Mouse (Mus musculus) common myeloid progenitor, adult 5-6 weeks (primary cell): ENCODE data around the gene Npr1. TPM values are rescaled to one million over a fixed set of nuclear protein-coding genes. Genes with fewer than 3 reads are reported as not detected.

Experiments
- ATAC-seq: replicated peaks from 2 replicates; pipeline ENCODE4 v1.8.0; 2016; ENCODE audit warnings: low read depth, mild to moderate bottlenecking, moderate TSS enrichment, inconsistent platforms; ENCODE audit not compliant: poor library complexity, severe bottlenecking
- total RNA-seq: library from RNA; stranded (forward); fragments of 200-1000, 187-1606 nt; gene quantifications from 2 replicates; pipeline ENCODE4 v1.2.3, GENCODE M21; 2017

Gene Npr1
- total RNA-seq, 1 experiment from 2014 or later: not detected

GRCm38 (mm10) chr3:90400993-90401392 lies 64.7 kb downstream of the Npr1 start:
- no peak for ATAC-seq

Other genes with a start within 250 kb of the Npr1 start
- gene Jtb, start 234.3 kb downstream of the Npr1 start, total RNA-seq: 51.4 and 52.9 TPM in 2 replicates
- not detected in 2 replicates for gene Creb3l4, start 222.4 kb downstream of the Npr1 start, total RNA-seq
- 35.0 and 42.1 TPM in 2 replicates for gene Slc39a1, start 217.7 kb downstream of the Npr1 start, total RNA-seq
- 13.4 and 16.5 TPM in 2 replicates for gene Crtc2, start 211.7 kb downstream of the Npr1 start, total RNA-seq
- 9.7 and 14.9 TPM in 2 replicates for gene Dennd4b, start 200.7 kb downstream of the Npr1 start, total RNA-seq
- gene Gatad2b, start 172.7 kb downstream of the Npr1 start, total RNA-seq: 34.4 and 39.8 TPM in 2 replicates
- gene Slc27a3, start 75.9 kb downstream of the Npr1 start, total RNA-seq: 1.1 and 1.2 TPM in 2 replicates
- gene Ints3, start 32.2 kb downstream of the Npr1 start, total RNA-seq: 19.2 and 21.7 TPM in 2 replicates
- 200 and 222 TPM in 2 replicates for gene Ilf2, start 10.3 kb upstream of the Npr1 start, total RNA-seq
- gene Snapin, start 25.2 kb upstream of the Npr1 start, total RNA-seq: 37.3 and 43.3 TPM in 2 replicates
- 88.3 and 113 TPM in 2 replicates for gene Chtop, start 43.6 kb upstream of the Npr1 start, total RNA-seq
- 68.0 and 72.4 TPM in 2 replicates for gene S100a1, start 48.5 kb upstream of the Npr1 start, total RNA-seq
- gene S100a13, start 48.6 kb upstream of the Npr1 start, total RNA-seq: 45.3 and 46.6 TPM in 2 replicates
- gene S100a14, start 61.0 kb upstream of the Npr1 start, total RNA-seq: not detected in 2 replicates
- gene S100a16, start 71.4 kb upstream of the Npr1 start, total RNA-seq: not detected in 2 replicates
- gene S100a3, start 94.7 kb upstream of the Npr1 start, total RNA-seq: 0.49 TPM in 1 of 2 replicates, not detected in the other
- not detected in 2 replicates for gene S100a2, start 124.4 kb upstream of the Npr1 start, total RNA-seq
- gene Gm42674, start 136.0 kb upstream of the Npr1 start, total RNA-seq: not detected in 2 replicates
- 15.1 and 35.7 TPM in 2 replicates for gene S100a4, start 137.9 kb upstream of the Npr1 start, total RNA-seq
- not detected in 2 replicates for gene S100a5, start 142.7 kb upstream of the Npr1 start, total RNA-seq
- 8.0 and 14.7 TPM in 2 replicates for gene S100a6, start 147.0 kb upstream of the Npr1 start, total RNA-seq
- not detected in 2 replicates for gene S100a7a, start 188.2 kb upstream of the Npr1 start, total RNA-seq
- 430 and 433 TPM in 2 replicates for gene S100a8, start 203.1 kb upstream of the Npr1 start, total RNA-seq
- 306 and 341 TPM in 2 replicates for gene S100a9, start 229.9 kb upstream of the Npr1 start, total RNA-seq